In genomic region chr7:25301063-25301462, GRCm38 (mm10) we compare ENCODE assay signal across 10 mouse cellular contexts. TPM values are rescaled to one million over a fixed set of nuclear protein-coding genes. Genes with fewer than 3 reads are reported as not detected.
A peak's percentile ranks its signal among the peaks of the same experiment; 100 is the strongest.
DNase-seq lines count a peak whose midpoint lies in the region; ATAC-seq and TF ChIP-seq lines count a peak whose summit lies in the region.
"Had no signal": no experiment of that assay in that cellular context is flagged by ENCODE, and none has a peak within 500 bp of the region (broad histone marks: within the 10 kb centered on the region; RNA-seq: fewer than 3 reads in every experiment).

TSS of gene Prr19 (plus strand) at chr7:25301411.

- no peak within 1 kb of the TSS for H3K9ac ChIP-seq in hindbrain, embryonic 14.5 days
- H3K9ac ChIP-seq: embryonic facial prominence, embryonic 13.5 days had no signal

- intact Hi-C loops in gastrocnemius, adult 2 months (cut with DNase I) = no loop called here
- intact Hi-C loops in gastrocnemius, postnatal 14 days (cut with DNase I; ENCODE audit: low total_unique reads) = no loop called here

- H3K27ac ChIP-seq in gastrocnemius, adult 2 months = no peak within 1 kb of the TSS
- no peak within 1 kb of the TSS for H3K27ac ChIP-seq in hindbrain, embryonic 14.5 days
- H3K27ac ChIP-seq: embryonic facial prominence, embryonic 13.5 days had no signal

- 52% methylated on average over 19 of the region's 19 CpGs for WGBS in hindbrain, embryonic 14.5 days

- peak within 1 kb of the TSS; percentile 29; the same call in 1 of the 2 replicates for H3K4me2 ChIP-seq in hindbrain, embryonic 14.5 days (replicated peaks)
- H3K4me2 ChIP-seq: embryonic facial prominence, embryonic 13.5 days had no signal

- peak; percentile 16; the same call in 1 of the 2 replicates for ATAC-seq in hindbrain, embryonic 14.5 days (ENCODE audit: low FRiP score)
- ATAC-seq: Patski had no signal

- TF ChIP-seq CTCF in gastrocnemius, adult 2 months (IDR thresholded peaks at IDR 0.05) = no peak

- no peaks in the 10 kb centered on the region for H3K9me3 ChIP-seq in hindbrain, embryonic 14.5 days (ENCODE audit: control insufficient read depth, low read length)
- H3K9me3 ChIP-seq: embryonic facial prominence, embryonic 13.5 days had no signal

- H3K4me1 ChIP-seq in hindbrain, embryonic 14.5 days (replicated peaks; ENCODE audit: control insufficient read depth, insufficient read depth, low read length) = peaks cover 22% of the 10 kb centered on the region

- no peak within 1 kb of the TSS for H3K4me3 ChIP-seq in gastrocnemius, adult 2 months
- no peak within 1 kb of the TSS for H3K4me3 ChIP-seq in hindbrain, embryonic 14.5 days (replicated peaks; ENCODE audit: low read length)
- H3K4me3 ChIP-seq: embryonic facial prominence, embryonic 13.5 days had no signal

- H3K36me3 ChIP-seq in hindbrain, embryonic 14.5 days (replicated peaks; ENCODE audit: control insufficient read depth, insufficient read depth) = peaks cover 3% of the 10 kb centered on the region

- DNase-seq in gastrocnemius, adult 2 months = peak; percentile 29
- DNase-seq in gastrocnemius, postnatal 10 days = no peak
- DNase-seq in MN1 (ENCODE audit: low spot score) = peak; percentile 28
- DNase-seq in hindbrain, embryonic 14.5 days (ENCODE audit: low spot score) = no peak
- peak; percentile 49 for DNase-seq in neural tube, embryonic 10.5 days (ENCODE audit: extremely low spot score, low spot score)
- no peak for DNase-seq in gastrocnemius, postnatal 14 days
- DNase-seq in adrenal gland, adult 2 months = no peak
- DNase-seq in layer of hippocampus, postnatal 10 days (ENCODE audit: low spot score in 2 of 2) = no peak

- H3K27me3 ChIP-seq in hindbrain, embryonic 14.5 days (ENCODE audit: control insufficient read depth, insufficient read depth, low read length) = no peaks in the 10 kb centered on the region
- H3K27me3 ChIP-seq: embryonic facial prominence, embryonic 13.5 days had no signal

RNA-seq across cellular contexts. Expression of gene Prr19, which starts in this region (rescaled TPM):
- total RNA-seq in gastrocnemius, adult 2 months (2021) = not detected
- not detected for total RNA-seq in gastrocnemius, postnatal 10 days (2021)
- 4.2 and 5.2 TPM in 2 replicates for polyA plus RNA-seq in hindbrain, embryonic 14.5 days (2014; fragmentation: Nextera tagmentation; extraction: Ambion mirVana)
- total RNA-seq in gastrocnemius, postnatal 14 days (2021) = not detected
- total RNA-seq in adrenal gland, adult 2 months (2021) = not detected
- polyA plus RNA-seq in adrenal gland, adult 2 months (2012; rRNA removed) = not detected in 2 replicates
- total RNA-seq in layer of hippocampus, postnatal 10 days (2021) = under 1 TPM; 0.27 to 0.30 TPM

Comparison
In these comparisons a context has a peak if more than half of its experiments do, and no peak if none do; other contexts are left out.
1. Peak in DNase-seq in gastrocnemius, adult 2 months; RNA of the gene not detected or under 1 TPM.
2. DNase-seq: peak in MN1 (single experiment) and neural tube, embryonic 10.5 days (single experiment); none in gastrocnemius, postnatal 10 days (single experiment), hindbrain, embryonic 14.5 days (single experiment), gastrocnemius, postnatal 14 days (single experiment), adrenal gland, adult 2 months (single experiment) and layer of hippocampus, postnatal 10 days (0 of 2).